Mouse (Mus musculus) myocyte (in vitro differentiated cells): ENCODE results near the gene Nipbl.

Experiments used
- CEBPB ChIP-seq: IDR thresholded peaks from 2 replicates; pipeline ENCODE4 v1.6.1; 2011; ENCODE audit warnings: mild to moderate bottlenecking, moderate library complexity; ENCODE audit not compliant: poor library complexity, insufficient read depth, severe bottlenecking
- E2F4 ChIP-seq: IDR thresholded peaks from one replicate; pipeline ENCODE4 v1.6.1; 2011; ENCODE audit warnings: mild to moderate bottlenecking, control low read depth, moderate library complexity; ENCODE audit not compliant: insufficient read depth
- MAX ChIP-seq: IDR thresholded peaks from one replicate; pipeline ENCODE4 v1.6.1; 2011; ENCODE audit warnings: low read depth, mild to moderate bottlenecking, control low read depth
- MYOD1 ChIP-seq, 3 experiments: IDR thresholded peaks; one replicate each; pipeline ENCODE4 v1.6.1; 2011; ENCODE audit warnings: control low read depth in 2 of 3, low read depth in 2 of 3, mild to moderate bottlenecking in 2 of 3, moderate library complexity in 1 of 3; ENCODE audit not compliant: insufficient read length in 2 of 3, control insufficient read depth in 1 of 3
- MYOG ChIP-seq, 3 experiments: IDR thresholded peaks; one replicate each; pipeline ENCODE4 v1.6.1; 2011; ENCODE audit warnings: control low read depth in 2 of 3, low read depth in 2 of 3, mild to moderate bottlenecking in 2 of 3; ENCODE audit not compliant: insufficient read length in 2 of 3, control insufficient read depth in 1 of 3, insufficient read depth in 1 of 3
- POLR2A ChIP-seq: IDR thresholded peaks from one replicate; pipeline ENCODE4 v1.6.1; 2011; ENCODE audit warnings: low read depth, mild to moderate bottlenecking, control low read depth, moderate library complexity; ENCODE audit not compliant: insufficient read length
- POLR2AphosphoS2 ChIP-seq: IDR thresholded peaks from one replicate; pipeline ENCODE4 v1.6.1; 2011; ENCODE audit warnings: low read depth, control low read depth; ENCODE audit not compliant: insufficient read length
- REST ChIP-seq: IDR thresholded peaks from one replicate; pipeline ENCODE4 v1.6.1; 2011; ENCODE audit warnings: mild to moderate bottlenecking, control low read depth, moderate library complexity; ENCODE audit not compliant: insufficient read depth, insufficient read length
- SRF ChIP-seq: IDR thresholded peaks from one replicate; pipeline ENCODE4 v1.6.1; 2011; ENCODE audit warnings: low read depth; ENCODE audit not compliant: control insufficient read depth, insufficient read length
- TCF12 ChIP-seq: IDR thresholded peaks from one replicate; pipeline ENCODE4 v1.6.1; 2011; ENCODE audit warnings: mild to moderate bottlenecking, control low read depth; ENCODE audit not compliant: poor library complexity, insufficient read depth, severe bottlenecking
- TCF3 ChIP-seq: IDR thresholded peaks from one replicate; pipeline ENCODE4 v1.6.1; 2011; ENCODE audit warnings: low read depth, control low read depth; ENCODE audit not compliant: insufficient read length

- TF ChIP-seq POLR2A: no peak
- TF ChIP-seq MYOD1 (IDR thresholded peaks at IDR 0.05; ENCODE audit: control insufficient read depth in 1 of 3, insufficient read length in 2 of 3, low read depth in 2 of 3): no peak
- TF ChIP-seq SRF: no peak
- TF ChIP-seq REST: no peak
- no peak for TF ChIP-seq MAX
- no peak for TF ChIP-seq TCF12
- no peak for TF ChIP-seq E2F4
- no peak for TF ChIP-seq TCF3
- no peak for TF ChIP-seq MYOG (IDR thresholded peaks at IDR 0.05; ENCODE audit: control insufficient read depth in 1 of 3, insufficient read depth in 1 of 3, insufficient read length in 2 of 3, low read depth in 2 of 3)
- no peak for TF ChIP-seq POLR2AphosphoS2
- no peak for TF ChIP-seq CEBPB
Observed at GRCm38 (mm10) chr15:8432534-8432933, 11.7 kb downstream of the Nipbl start.
